Mouse (Mus musculus) thymus, adult 2 months (tissue): ENCODE measurements around the gene Rita1.

Source experiments
- CTCF ChIP-seq: fragments of 200-500 bp; IDR thresholded peaks from 2 replicates; pipeline ENCODE4 v1.5.1; 2012; ENCODE audit warnings: mild to moderate bottlenecking, control low read depth, low read length, moderate library complexity, borderline replicate concordance; ENCODE audit not compliant: control insufficient read depth, poor library complexity, insufficient read depth; ENCODE audit errors: extremely low read depth
- POLR2A ChIP-seq: fragments of 200-500 bp; IDR thresholded peaks from 2 replicates; pipeline ENCODE4 v1.6.1; 2012; ENCODE audit warnings: mild to moderate bottlenecking, low read length, control low read depth, moderate library complexity; ENCODE audit not compliant: control insufficient read depth, poor library complexity, insufficient read depth; ENCODE audit errors: extremely low read depth

DNA sequence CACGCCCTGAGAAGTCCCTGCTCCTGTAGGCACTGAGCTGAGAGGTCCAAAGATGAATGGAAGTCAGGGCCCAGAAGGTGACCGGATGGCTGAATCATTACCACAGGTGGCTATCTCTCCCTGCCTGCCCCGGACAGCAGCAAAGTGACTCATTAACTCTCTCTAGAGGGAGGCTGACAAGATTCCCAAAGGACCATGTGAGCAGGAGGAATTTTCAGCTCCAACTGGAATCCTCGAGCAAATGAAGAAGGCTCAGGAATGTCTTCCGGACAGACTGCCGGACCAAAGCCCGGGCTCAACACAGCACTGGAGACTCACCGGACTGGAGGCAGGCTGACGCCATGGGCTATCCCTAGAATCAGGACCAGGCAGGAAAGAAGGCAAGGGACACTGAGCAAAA, 30.4 kb downstream of the Rita1 start:
- TF ChIP-seq POLR2A (no peak), CTCF (no peak)
